Mouse (Mus musculus) heart, adult 2 months (tissue): ENCODE measurements around the gene Tbx1. TPM values are rescaled to one million over a fixed set of nuclear protein-coding genes. Genes with fewer than 3 reads are reported as not detected.

Experiments
- DNase-seq, 2 experiments: peaks; one replicate each; pipeline ENCODE4 v3.0.0; 2021
- H3K27ac ChIP-seq: fragments of 200-600 bp; 2 replicates; pipeline ENCODE4 v1.8.1; 2022
- H3K27me3 ChIP-seq: fragments of 200-500 bp; 2 replicates; pipeline ENCODE4 v1.6.1; 2012; ENCODE audit warnings: mild to moderate bottlenecking, low read length, inconsistent platforms, mixed read lengths; ENCODE audit not compliant: control insufficient read depth, insufficient read depth
- H3K36me3 ChIP-seq: fragments of 200-500 bp; 2 replicates; pipeline ENCODE4 v1.6.1; 2012; ENCODE audit warnings: low read length, inconsistent platforms; ENCODE audit not compliant: control insufficient read depth, insufficient read depth
- H3K4me1 ChIP-seq: fragments of 200-500 bp; 2 replicates; pipeline ENCODE4 v1.6.1; 2011; ENCODE audit warnings: low read length; ENCODE audit not compliant: control insufficient read depth, insufficient read depth
- H3K4me3 ChIP-seq: fragments of 200-600 bp; 2 replicates; pipeline ENCODE4 v1.8.1; 2022
- H3K79me2 ChIP-seq: fragments of 200-500 bp; replicated peaks from 2 replicates; pipeline ENCODE4 v1.6.1; 2012; ENCODE audit warnings: mild to moderate bottlenecking, inconsistent platforms, low read length, moderate library complexity, mixed read lengths; ENCODE audit not compliant: control insufficient read depth, insufficient read depth
- H3K9ac ChIP-seq: fragments of 200-500 bp; 2 replicates; pipeline ENCODE4 v1.6.1; 2012; ENCODE audit warnings: low read depth, mild to moderate bottlenecking, control low read depth, inconsistent platforms, low read length, mixed read lengths
- CTCF ChIP-seq: fragments of 200-600 bp; IDR thresholded peaks from 2 replicates; pipeline ENCODE4 v1.8.1; 2022; ENCODE audit warnings: antibody characterized with exemption, mild to moderate bottlenecking, moderate library complexity
- EP300 ChIP-seq: fragments of 200-500 bp; IDR thresholded peaks from 2 replicates; pipeline ENCODE4 v1.6.1; 2011; ENCODE audit warnings: low read depth, low read length, control low read depth; ENCODE audit not compliant: insufficient read depth
- POLR2A ChIP-seq: fragments of 200-500 bp; IDR thresholded peaks from 2 replicates; pipeline ENCODE4 v1.6.1; 2011; ENCODE audit warnings: mild to moderate bottlenecking, low read depth, low read length, control low read depth; ENCODE audit not compliant: insufficient read depth
- whole genome bisulfite sequencing: fragments of 180-500 bp; shearing (Covaris S2); methylation state at CpG from one replicate; pipeline ENCODE4 v1.1.7; 2018; 5-methylcytosine and 5-hydroxymethylcytosine counted together
- intact Hi-C: fragments of 180-260 bp; cut with DNase I; formaldehyde crosslinking; loops from one replicate; pipeline ENCODE4 v1.15.1; 2025
- polyA plus RNA-seq: library from polyadenylated mRNA; depleted of rRNA; stranded (reverse); fragments of >200 nt; gene quantifications from 2 replicates; pipeline ENCODE4 v1.2.3, GENCODE M21; 2012
- total RNA-seq, 2 experiments: library from RNA; stranded (reverse); gene quantifications; 2 replicates each; pipeline ENCODE4 v1.2.3; 2021

Gene Tbx1
- total and polyA plus RNA-seq, 3 experiments, result 0.68 to 1.3 (median 1.1) TPM

- H3K9ac ChIP-seq, result no peak overlapping the region
- H3K4me1 ChIP-seq, result no peaks in the 10 kb centered on the region; the same call in 1 of the 2 replicates
- no peak overlapping the region for H3K4me3 ChIP-seq
- H3K27me3 ChIP-seq, result peaks cover 4% of the 10 kb centered on the region; the same call in 1 of the 2 replicates
- WGBS, result 36% methylated on average over 15 of the region's 15 CpGs
- DNase-seq, result no peak
- intact Hi-C loops, result loop anchor here (5.0 kb wide), 3 partner anchors 173 to 233 kb away; partner anchors contain the start of genes Cdc45 and Ufd1
- H3K79me2 ChIP-seq, result no peaks in the 10 kb centered on the region
- no peak for TF ChIP-seq POLR2A
- TF ChIP-seq EP300, result no peak
- no peak for TF ChIP-seq CTCF
- H3K27ac ChIP-seq, result no peak overlapping the region
- no peaks in the 10 kb centered on the region for H3K36me3 ChIP-seq
Observed at GRCm38 (mm10) chr16:18624641-18625040, 34.2 kb upstream of the Tbx1 start.

DNA sequence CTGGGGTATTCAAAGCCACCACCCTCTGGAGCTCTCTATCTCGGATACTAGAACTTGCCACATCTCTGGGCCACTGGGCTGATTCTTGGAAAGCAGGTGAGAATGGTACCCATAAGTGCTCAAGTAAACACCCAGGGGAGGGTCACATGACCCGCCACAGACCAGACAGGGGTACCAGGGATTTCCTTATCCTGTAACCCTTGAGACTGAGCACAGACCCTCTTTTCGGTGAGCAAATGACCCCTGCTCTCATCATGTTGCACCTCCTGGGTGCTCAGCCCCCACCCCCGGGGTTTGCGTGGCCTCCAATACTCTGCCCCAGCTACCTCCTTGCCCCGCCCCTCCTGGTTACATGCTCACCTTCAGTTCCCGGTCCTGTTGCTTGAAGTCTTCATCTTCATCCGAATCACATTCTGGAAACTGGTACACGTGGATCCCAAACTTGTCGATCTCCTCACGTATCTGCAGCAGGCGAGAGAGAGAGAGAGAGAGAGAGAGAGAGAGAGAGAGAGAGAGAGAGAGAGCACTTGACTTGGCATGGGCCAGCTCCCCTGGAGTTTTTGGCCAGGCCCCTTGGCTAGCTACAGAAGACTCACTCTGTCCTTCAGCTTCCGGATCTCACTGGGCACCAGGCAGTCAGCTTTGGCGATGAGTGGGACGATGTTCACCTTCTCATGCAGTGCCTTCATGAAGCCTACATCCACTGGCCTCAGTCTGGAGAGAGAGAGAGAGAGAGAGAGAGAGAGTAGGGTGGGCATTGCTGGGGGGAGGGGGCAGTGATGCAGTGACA is 33.5 kb upstream of the Tbx1 start:
- Histone ChIP-seq H3K9ac (no peak overlapping the region), H3K36me3 (no peaks in the 10 kb centered on the region), H3K27me3 (peaks cover 1% of the 10 kb centered on the region; the same call in 1 of the 2 replicates), H3K4me3 (no peak overlapping the region), H3K27ac (no peak overlapping the region), H3K4me1 (no peaks in the 10 kb centered on the region; the same call in 1 of the 2 replicates), H3K79me2 (no peaks in the 10 kb centered on the region)
- WGBS, result 44% methylated on average over 15 of the region's 15 CpGs
- TF ChIP-seq POLR2A, result no peak
- TF ChIP-seq EP300, result no peak
- no peak for TF ChIP-seq CTCF
- DNase-seq, result no peak
- intact Hi-C loops, result no loop called here

DNA sequence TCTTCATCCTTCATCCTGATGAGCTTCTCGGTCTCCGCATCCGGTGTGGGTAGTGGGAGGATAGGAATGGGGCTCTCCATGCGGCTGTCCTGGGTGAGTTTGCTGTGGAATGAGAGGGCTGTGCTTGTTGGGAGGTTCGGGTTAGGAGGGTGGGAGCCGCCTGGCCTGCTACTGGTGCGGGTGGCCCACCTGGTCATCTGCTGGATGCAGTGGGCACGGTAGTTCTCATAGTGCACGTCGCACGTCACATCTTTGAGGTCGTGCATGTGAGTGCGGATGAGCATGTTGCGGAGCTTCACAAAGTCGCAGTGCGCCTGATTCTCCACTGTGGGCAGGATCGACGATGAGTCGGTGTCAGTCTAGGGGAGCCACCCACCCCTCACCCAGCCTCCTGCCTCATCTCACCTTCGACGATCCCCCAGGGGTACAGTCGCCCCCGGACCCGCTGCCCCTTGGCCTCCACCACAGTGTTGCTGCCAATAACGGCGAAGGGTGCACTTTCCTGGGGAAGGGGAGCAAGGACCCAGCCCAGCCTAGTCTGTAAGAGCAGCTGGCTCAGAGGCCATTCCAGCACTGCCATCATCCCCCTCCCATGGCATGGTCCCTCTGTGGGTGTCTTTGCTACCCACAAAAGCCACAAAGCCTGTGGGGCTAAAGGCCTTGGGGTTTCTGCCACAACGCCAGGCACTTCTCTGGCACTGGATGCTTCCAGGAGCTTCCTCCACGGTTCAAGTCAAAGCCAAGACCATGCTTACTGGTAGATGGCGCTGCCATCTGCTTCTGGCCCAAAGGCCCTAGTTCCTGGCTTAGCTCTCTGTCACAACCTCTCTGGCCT is 32.7 kb upstream of the Tbx1 start:
- Histone ChIP-seq H3K27me3 (peaks cover 1% of the 10 kb centered on the region; the same call in 1 of the 2 replicates), H3K79me2 (no peaks in the 10 kb centered on the region), H3K27ac (no peak overlapping the region), H3K36me3 (no peaks in the 10 kb centered on the region), H3K4me1 (no peaks in the 10 kb centered on the region; the same call in 1 of the 2 replicates), H3K4me3 (no peak overlapping the region), H3K9ac (no peak overlapping the region)
- 56% methylated on average over 29 of the region's 29 CpGs for WGBS
- TF ChIP-seq CTCF (no peak), EP300 (no peak), POLR2A (no peak)
- intact Hi-C loops, result no loop called here
- DNase-seq, result no peak

DNA sequence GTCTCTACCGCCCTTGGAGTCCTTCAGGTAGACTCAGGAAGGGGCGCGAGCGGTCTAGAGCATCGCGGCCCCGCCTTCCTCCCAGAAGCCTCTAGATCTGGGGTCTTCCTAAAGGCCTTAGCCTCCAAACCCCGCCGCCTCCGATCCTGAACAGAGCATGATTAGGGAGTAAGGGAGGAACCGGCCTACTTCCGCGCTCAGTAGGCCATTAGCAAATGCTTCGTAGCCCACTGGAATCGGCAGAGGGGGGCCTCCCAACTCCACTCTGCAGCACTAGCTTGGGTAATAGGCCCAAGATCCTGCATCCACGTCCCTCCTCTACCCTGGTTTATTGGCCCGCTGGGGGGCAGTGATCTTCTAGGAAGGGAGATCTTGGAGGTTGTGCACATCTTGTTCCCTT is 31.5 kb upstream of the Tbx1 start, which contains the start of gene Gp1bb:
TSS of gene Gp1bb (minus strand) at position 385 of the 400 bp plus-strand sequence.
- Histone ChIP-seq H3K27me3 (peaks cover 1% of the 10 kb centered on the region; the same call in 1 of the 2 replicates), H3K9ac (no peak within 1 kb of the TSS), H3K79me2 (no peaks in the 10 kb centered on the region), H3K4me3 (peak within 1 kb of the TSS; percentile 39), H3K27ac (no peak within 1 kb of the TSS), H3K4me1 (no peaks in the 10 kb centered on the region; the same call in 1 of the 2 replicates), H3K36me3 (no peaks in the 10 kb centered on the region)
- no peak for TF ChIP-seq CTCF
- no peak for TF ChIP-seq EP300
- no peak for TF ChIP-seq POLR2A
- DNase-seq, result no peak
- WGBS, result 26% methylated on average over 17 of the region's 17 CpGs
- intact Hi-C loops, result no loop called here

DNA sequence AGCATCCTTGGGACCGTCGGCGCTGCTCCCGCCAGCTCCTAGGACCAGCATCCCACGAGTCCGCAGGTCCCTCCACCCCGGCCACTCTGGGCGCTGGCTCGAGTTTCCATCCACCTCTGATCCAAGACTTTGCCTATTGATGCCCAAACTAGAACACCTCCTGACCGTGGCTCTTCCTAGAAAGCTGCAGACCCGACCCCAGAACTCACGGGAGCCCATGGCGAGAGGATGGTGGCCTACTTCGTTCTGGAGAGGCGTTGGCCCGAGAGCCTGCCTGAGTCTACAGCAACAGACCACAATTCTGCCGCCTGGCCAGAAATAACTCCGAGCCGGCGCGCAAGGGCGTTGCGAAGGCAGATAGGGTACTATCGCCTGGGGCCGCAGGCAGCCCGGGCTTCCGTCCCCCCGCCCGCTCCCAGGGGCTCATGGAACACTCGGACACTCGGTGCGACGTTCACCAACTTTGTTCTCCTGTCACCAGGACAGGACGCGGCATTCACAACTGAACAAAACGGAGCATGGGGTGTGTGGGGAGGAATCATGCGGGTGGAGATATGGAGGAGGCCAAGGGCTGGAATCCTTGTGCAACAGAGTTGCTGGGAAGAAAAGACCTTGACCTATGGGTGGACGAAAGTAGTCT is 31.0 kb upstream of the Tbx1 start:
- Histone ChIP-seq H3K36me3 (no peaks in the 10 kb centered on the region), H3K9ac (no peak overlapping the region), H3K4me1 (no peaks in the 10 kb centered on the region; the same call in 1 of the 2 replicates), H3K4me3 (peak overlapping the region; percentile 39), H3K27ac (no peak overlapping the region), H3K79me2 (no peaks in the 10 kb centered on the region), H3K27me3 (peaks cover 1% of the 10 kb centered on the region; the same call in 1 of the 2 replicates)
- intact Hi-C loops, result no loop called here
- 5% methylated on average over 38 of the region's 38 CpGs for WGBS
- peak in 1 of 2 experiments; percentile 19 for DNase-seq
- TF ChIP-seq POLR2A, result no peak
